Comparison of ENCODE assay signal across 8 mouse cellular contexts in the genomic region with DNA sequence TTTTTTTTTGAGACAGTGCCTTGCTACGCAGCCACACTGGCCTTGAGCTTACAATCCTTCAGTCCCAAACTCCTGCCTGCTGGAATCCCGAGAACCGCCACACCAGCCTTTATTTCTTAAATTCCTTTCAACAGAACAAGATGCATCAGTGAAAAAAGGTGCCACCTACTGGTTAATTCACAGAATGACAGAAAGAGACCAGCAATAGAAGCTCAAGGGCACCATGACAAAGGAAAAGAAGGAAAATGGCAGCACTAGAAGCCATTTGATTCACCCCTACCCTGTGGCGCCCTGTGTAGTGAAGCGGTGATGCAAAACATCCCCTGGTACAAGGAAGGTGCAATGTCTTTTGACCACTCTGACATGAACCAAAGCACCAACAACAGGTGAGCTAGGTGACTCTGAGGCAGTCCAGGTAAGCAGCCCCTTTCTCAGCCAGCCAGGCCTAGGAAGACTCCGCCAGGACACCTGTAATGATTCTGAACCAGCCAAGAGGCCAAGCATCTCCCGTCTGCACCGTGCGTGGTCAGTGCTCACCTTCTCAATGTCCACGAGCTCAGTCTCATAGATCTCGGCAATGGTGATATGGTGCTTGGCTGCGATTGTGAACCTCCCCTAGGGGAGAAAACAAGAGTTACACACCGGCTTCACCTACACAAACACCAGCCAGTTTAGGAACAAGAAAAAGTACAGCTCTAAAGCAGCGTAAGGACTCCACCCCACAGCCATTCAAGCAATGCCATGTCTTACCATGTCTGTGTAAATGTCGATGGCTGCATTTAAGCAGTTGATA. TPM values are rescaled to one million over a fixed set of nuclear protein-coding genes. Genes with fewer than 3 reads are reported as not detected.
A peak's percentile ranks its signal among the peaks of the same experiment; 100 is the strongest.
DNase-seq lines count a peak whose midpoint lies in the region; ATAC-seq and TF ChIP-seq lines count a peak whose summit lies in the region.

No protein-coding gene starts in this region.

- peak; percentile 63 for TF ChIP-seq CTCF in gastrocnemius, adult 2 months (IDR thresholded peaks at IDR 0.05)
- peak; percentile 66 for TF ChIP-seq CTCF in liver, postnatal 0 days (IDR thresholded peaks at IDR 0.05; ENCODE audit: low read depth)
- TF ChIP-seq CTCF in small intestine, adult 2 months (IDR thresholded peaks at IDR 0.05; ENCODE audit: extremely low read depth, insufficient read length, insufficient replicate concordance, low read depth, low read length): peak; percentile 39; the same call in 1 of the 2 replicates

- no peak overlapping the region for H3K27ac ChIP-seq in gastrocnemius, adult 2 months
- no peak overlapping the region for H3K27ac ChIP-seq in liver, postnatal 0 days (ENCODE audit: low read depth)
- H3K27ac ChIP-seq in small intestine, adult 2 months (ENCODE audit: insufficient read depth, low read depth, low read length): no peak overlapping the region

- no peaks in the 10 kb centered on the region for H3K36me3 ChIP-seq in liver, postnatal 0 days (replicated peaks; ENCODE audit: insufficient read depth, low read length)
- H3K36me3 ChIP-seq in small intestine, adult 2 months (ENCODE audit: control insufficient read depth, insufficient read depth, low read length): no peaks in the 10 kb centered on the region

- DNase-seq in gastrocnemius, adult 2 months: no peak
- DNase-seq in gastrocnemius, postnatal 10 days: no peak
- peak; percentile 54 for DNase-seq in CD4-positive, CD25-positive, alpha-beta regulatory T cell, adult 2 months (ENCODE audit: low read depth, low spot score)
- peak; percentile 29 for DNase-seq in embryo, embryonic 9.5 days (ENCODE audit: extremely low spot score)
- no peak for DNase-seq in liver, postnatal 0 days
- DNase-seq in cerebellum, adult 8-10 months: no peak
- no peak for DNase-seq in Muller cell, postnatal 12 days (ENCODE audit: inconsistent ontology term)

- ATAC-seq in liver, postnatal 0 days: no peak

- no peak for TF ChIP-seq POLR2A in small intestine, adult 2 months (IDR thresholded peaks at IDR 0.05; ENCODE audit: low read depth, low read length)

- H3K27me3 ChIP-seq in liver, postnatal 0 days (ENCODE audit: insufficient read depth, low read length): no peaks in the 10 kb centered on the region
- no peaks in the 10 kb centered on the region for H3K27me3 ChIP-seq in small intestine, adult 2 months (ENCODE audit: control insufficient read depth, insufficient read depth, low read length)

- no peak for TF ChIP-seq EP300 in liver, postnatal 0 days (IDR thresholded peaks at IDR 0.05; ENCODE audit: low read depth)

- WGBS in liver, postnatal 0 days (ENCODE audit: insufficient replicate concordance): 81% methylated on average over 15 of the region's 15 CpGs
- WGBS in small intestine, adult 2 months: 86% methylated on average over 15 of the region's 15 CpGs

- intact Hi-C loops in gastrocnemius, adult 2 months (cut with DNase I): no loop called here

- no peak overlapping the region for H3K4me2 ChIP-seq in liver, postnatal 0 days (ENCODE audit: low read depth, low read length)

- no peak overlapping the region for H3K4me3 ChIP-seq in gastrocnemius, adult 2 months
- H3K4me3 ChIP-seq in liver, postnatal 0 days (ENCODE audit: low read depth, low read length): no peak overlapping the region
- H3K4me3 ChIP-seq in small intestine, adult 2 months (ENCODE audit: low read depth, low read length): no peak overlapping the region

- no peaks in the 10 kb centered on the region for H3K9me3 ChIP-seq in liver, postnatal 0 days (ENCODE audit: low read length)

- no peaks in the 10 kb centered on the region for H3K4me1 ChIP-seq in liver, postnatal 0 days (ENCODE audit: insufficient read depth)
- no peaks in the 10 kb centered on the region for H3K4me1 ChIP-seq in small intestine, adult 2 months (ENCODE audit: control insufficient read depth, insufficient read depth, insufficient read length, low read length)

- no peak overlapping the region for H3K9ac ChIP-seq in liver, postnatal 0 days (replicated peaks)

RNA-seq across cellular contexts. Expression of gene Napb, which starts 25.7 kb away (rescaled TPM):
- total RNA-seq in gastrocnemius, adult 2 months (2021): 1 to 10 TPM; 4.3 to 6.2 TPM
- total RNA-seq in gastrocnemius, postnatal 10 days (2021): 1 to 10 TPM; 4.0 to 7.8 TPM
- 0.39 and 0.41 TPM in 2 replicates for polyA plus RNA-seq in liver, postnatal 0 days (2015; fragmentation: Nextera tagmentation; extraction: Ambion mirVana)
- 0.10 and 0.16 TPM in 2 replicates for polyA plus RNA-seq in small intestine, adult 2 months (2012; rRNA removed)

RNA-seq across cellular contexts. Expression of gene Gzf1, which starts 25.8 kb away (rescaled TPM):
- total RNA-seq in gastrocnemius, adult 2 months (2021): 10 to 100 TPM; 18.9 to 26.3 TPM
- 10 to 100 TPM; 13.0 to 13.6 TPM for total RNA-seq in gastrocnemius, postnatal 10 days (2021)
- 14.3 and 15.4 TPM in 2 replicates for polyA plus RNA-seq in liver, postnatal 0 days (2015; fragmentation: Nextera tagmentation; extraction: Ambion mirVana)
- 4.5 and 5.5 TPM in 2 replicates for polyA plus RNA-seq in small intestine, adult 2 months (2012; rRNA removed)

RNA-seq across cellular contexts. Expression of gene Nxt1, which starts 34.2 kb away (rescaled TPM):
- total RNA-seq in gastrocnemius, adult 2 months (2021): 1 to 10 TPM; 6.6 to 7.7 TPM
- 10 to 100 TPM in 1 of 2 experiments, 1 to 10 TPM in 1; 7.3 to 11.6 TPM for total RNA-seq in gastrocnemius, postnatal 10 days (2021)
- polyA plus RNA-seq in liver, postnatal 0 days (2015; fragmentation: Nextera tagmentation; extraction: Ambion mirVana): 37.4 and 39.8 TPM in 2 replicates
- 9.4 and 14.1 TPM in 2 replicates for polyA plus RNA-seq in small intestine, adult 2 months (2012; rRNA removed)

RNA-seq across cellular contexts. Expression of gene Cstl1, which starts 43.6 kb away (rescaled TPM):
- total RNA-seq in gastrocnemius, adult 2 months (2021): not detected
- not detected for total RNA-seq in gastrocnemius, postnatal 10 days (2021)
- not detected in 2 replicates for polyA plus RNA-seq in liver, postnatal 0 days (2015; fragmentation: Nextera tagmentation; extraction: Ambion mirVana)
- not detected in 2 replicates for polyA plus RNA-seq in small intestine, adult 2 months (2012; rRNA removed)

Comparison
In these comparisons a context has a peak if more than half of its experiments do, and no peak if none do; other contexts are left out.
1. DNase-seq: peak in CD4-positive, CD25-positive, alpha-beta regulatory T cell, adult 2 months (single experiment) and embryo, embryonic 9.5 days (single experiment); none in gastrocnemius, adult 2 months (single experiment), gastrocnemius, postnatal 10 days (single experiment), liver, postnatal 0 days (single experiment), cerebellum, adult 8-10 months (single experiment) and Muller cell, postnatal 12 days (single experiment).
2. Peak in every context shown above with its lines, with median percentiles within 50 percentile points of each other: CTCF ChIP-seq.